Mouse (Mus musculus): ENCODE data around the gene Nucks1. TPM values are rescaled to one million over a fixed set of nuclear protein-coding genes. Genes with fewer than 3 reads are reported as not detected.

Gene Nucks1
- 2.9 and 4.7 TPM in 2 replicates for polyA plus RNA-seq (2012; rRNA removed)

- Histone ChIP-seq H3K27ac (ENCODE audit: control insufficient read depth, insufficient read depth, low read depth, low read length) (peak within 1 kb of the TSS; percentile 91), H3K4me3 (ENCODE audit: control insufficient read depth, low read depth, low read length) (peak within 1 kb of the TSS; percentile 93), H3K4me1 (ENCODE audit: control insufficient read depth, insufficient read depth, low read length) (no peaks in the 10 kb centered on the region; the same call in 1 of the 2 replicates), H3K36me3 (ENCODE audit: control insufficient read depth, insufficient read depth, low read length) (no peaks in the 10 kb centered on the region), H3K27me3 (ENCODE audit: control insufficient read depth, insufficient read depth, low read length) (no peaks in the 10 kb centered on the region)
- TF ChIP-seq CTCF (IDR thresholded peaks at IDR 0.05; ENCODE audit: control insufficient read depth, insufficient read depth, insufficient replicate concordance, low read depth, low read length) (no peak), POLR2A (IDR thresholded peaks at IDR 0.05; ENCODE audit: control insufficient read depth, low read depth, low read length) (0 out of 2 replicates have a peak, but pooled peaks have one; percentile 37)
Observed at GRCm38 (mm10) chr1:131910001-131910648, at the start of gene Nucks1. TSS of gene Nucks1 (plus strand) at chr1:131910534.

- Histone ChIP-seq H3K27me3 (ENCODE audit: control insufficient read depth, insufficient read depth, low read length) (no peaks in the 10 kb centered on the region), H3K27ac (ENCODE audit: control insufficient read depth, insufficient read depth, low read depth, low read length) (no peak overlapping the region), H3K4me1 (ENCODE audit: control insufficient read depth, insufficient read depth, low read length) (no peaks in the 10 kb centered on the region), H3K4me3 (ENCODE audit: control insufficient read depth, low read depth, low read length) (no peak overlapping the region), H3K36me3 (ENCODE audit: control insufficient read depth, insufficient read depth, low read length) (no peaks in the 10 kb centered on the region)
- TF ChIP-seq POLR2A (IDR thresholded peaks at IDR 0.05; ENCODE audit: control insufficient read depth, low read depth, low read length) = no peak
- TF ChIP-seq CTCF (IDR thresholded peaks at IDR 0.05; ENCODE audit: control insufficient read depth, insufficient read depth, insufficient replicate concordance, low read depth, low read length) = no peak
Observed at GRCm38 (mm10) chr1:131861811-131862210, 48.5 kb upstream of the Nucks1 start.

GRCm38 (mm10) chr1:131865596-131865995, 44.7 kb upstream of the Nucks1 start:
- Histone ChIP-seq H3K4me1 (ENCODE audit: control insufficient read depth, insufficient read depth, low read length) (peaks cover 5% of the 10 kb centered on the region), H3K4me3 (ENCODE audit: control insufficient read depth, low read depth, low read length) (no peak overlapping the region), H3K27ac (ENCODE audit: control insufficient read depth, insufficient read depth, low read depth, low read length) (no peak overlapping the region), H3K27me3 (ENCODE audit: control insufficient read depth, insufficient read depth, low read length) (no peaks in the 10 kb centered on the region), H3K36me3 (ENCODE audit: control insufficient read depth, insufficient read depth, low read length) (no peaks in the 10 kb centered on the region)
- TF ChIP-seq CTCF (IDR thresholded peaks at IDR 0.05; ENCODE audit: control insufficient read depth, insufficient read depth, insufficient replicate concordance, low read depth, low read length) (no peak), POLR2A (IDR thresholded peaks at IDR 0.05; ENCODE audit: control insufficient read depth, low read depth, low read length) (no peak)

- no peak for TF ChIP-seq CTCF (IDR thresholded peaks at IDR 0.05; ENCODE audit: control insufficient read depth, insufficient read depth, insufficient replicate concordance, low read depth, low read length)
- TF ChIP-seq POLR2A (IDR thresholded peaks at IDR 0.05; ENCODE audit: control insufficient read depth, low read depth, low read length) = no peak
- no peak overlapping the region for H3K4me3 ChIP-seq (ENCODE audit: control insufficient read depth, low read depth, low read length)
- H3K27ac ChIP-seq (ENCODE audit: control insufficient read depth, insufficient read depth, low read depth, low read length) = no peak overlapping the region
Observed at GRCm38 (mm10) chr1:131866304-131866999, 43.9 kb upstream of the Nucks1 start.

GRCm38 (mm10) chr1:131867093-131867945, 43.0 kb upstream of the Nucks1 start, which contains the start of gene Rab29:
TSS of gene Rab29 (plus strand) at chr1:131867224.
- H3K4me3 ChIP-seq (ENCODE audit: control insufficient read depth, low read depth, low read length) = peak within 1 kb of the TSS; percentile 89
- H3K27ac ChIP-seq (ENCODE audit: control insufficient read depth, insufficient read depth, low read depth, low read length) = no peak within 1 kb of the TSS
- H3K36me3 ChIP-seq (ENCODE audit: control insufficient read depth, insufficient read depth, low read length) = no peaks in the 10 kb centered on the region
- H3K4me1 ChIP-seq (ENCODE audit: control insufficient read depth, insufficient read depth, low read length) = peaks cover 5% of the 10 kb centered on the region
- no peaks in the 10 kb centered on the region for H3K27me3 ChIP-seq (ENCODE audit: control insufficient read depth, insufficient read depth, low read length)
- TF ChIP-seq CTCF (IDR thresholded peaks at IDR 0.05; ENCODE audit: control insufficient read depth, insufficient read depth, insufficient replicate concordance, low read depth, low read length) (peak; percentile 85; the same call in 1 of the 2 replicates), POLR2A (IDR thresholded peaks at IDR 0.05; ENCODE audit: control insufficient read depth, low read depth, low read length) (no peak; the same call in 1 of the 2 replicates)

More at GRCm38 (mm10) chr1:131866304-131866999, 43.9 kb upstream of the Nucks1 start:
- peaks cover 5% of the 10 kb centered on the region for H3K4me1 ChIP-seq (ENCODE audit: control insufficient read depth, insufficient read depth, low read length)
- H3K36me3 ChIP-seq (ENCODE audit: control insufficient read depth, insufficient read depth, low read length) = no peaks in the 10 kb centered on the region
- no peaks in the 10 kb centered on the region for H3K27me3 ChIP-seq (ENCODE audit: control insufficient read depth, insufficient read depth, low read length)

- H3K4me1 ChIP-seq (ENCODE audit: control insufficient read depth, insufficient read depth, low read length) = peaks cover 5% of the 10 kb centered on the region
- H3K4me3 ChIP-seq (ENCODE audit: control insufficient read depth, low read depth, low read length) = peak overlapping the region; percentile 89
- H3K27ac ChIP-seq (ENCODE audit: control insufficient read depth, insufficient read depth, low read depth, low read length) = no peak overlapping the region
- no peaks in the 10 kb centered on the region for H3K27me3 ChIP-seq (ENCODE audit: control insufficient read depth, insufficient read depth, low read length)
- TF ChIP-seq CTCF (IDR thresholded peaks at IDR 0.05; ENCODE audit: control insufficient read depth, insufficient read depth, insufficient replicate concordance, low read depth, low read length) = no peak
- no peak for TF ChIP-seq POLR2A (IDR thresholded peaks at IDR 0.05; ENCODE audit: control insufficient read depth, low read depth, low read length)
- no peaks in the 10 kb centered on the region for H3K36me3 ChIP-seq (ENCODE audit: control insufficient read depth, insufficient read depth, low read length)
Observed at GRCm38 (mm10) chr1:131867946-131868290, 42.4 kb upstream of the Nucks1 start.

Measured in testis, adult 2 months (tissue).